Mouse (Mus musculus): Measurements from ENCODE around the gene Hspg2. TPM values are rescaled to one million over a fixed set of nuclear protein-coding genes. Genes with fewer than 3 reads are reported as not detected.
A peak's percentile ranks its signal among the peaks of the same experiment; 100 is the strongest.
"Not testable (repeated sequence)": the region's sequence is repeated elsewhere in the genome, so short reads cannot be mapped to it uniquely, and the experiment has no call there.

Gene Hspg2
- total RNA-seq, 2 experiments from 2014 or later: 170 to 191 TPM

DNA sequence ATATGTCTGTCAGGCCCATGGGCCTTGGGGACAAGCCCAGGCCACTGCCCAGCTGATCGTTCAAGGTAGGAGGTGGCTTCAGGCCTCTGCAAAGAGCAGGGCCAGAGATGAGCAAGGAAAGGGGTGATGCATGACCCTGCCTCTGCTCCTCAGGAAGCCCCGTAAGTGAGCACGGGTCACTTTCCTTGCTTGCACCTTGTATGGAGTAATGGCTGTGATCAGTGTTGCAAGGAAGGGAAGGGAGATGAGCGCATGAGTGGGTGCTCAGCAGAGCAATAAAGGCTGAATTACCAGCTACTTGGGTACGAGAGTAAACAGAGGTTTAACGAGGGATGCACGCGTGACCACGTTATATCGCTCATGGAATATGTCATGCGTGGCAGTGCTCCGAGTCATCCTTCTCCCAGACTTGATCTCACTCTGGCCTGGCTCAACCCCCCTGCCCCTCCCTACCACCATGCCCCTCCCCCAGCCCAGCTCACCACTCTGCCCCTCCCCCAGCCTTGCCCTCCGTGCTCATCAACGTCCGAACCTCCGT is 88.2 kb downstream of the Hspg2 start:
- DNase-seq (ENCODE audit: low spot score in 2 of 2): no peak

DNA sequence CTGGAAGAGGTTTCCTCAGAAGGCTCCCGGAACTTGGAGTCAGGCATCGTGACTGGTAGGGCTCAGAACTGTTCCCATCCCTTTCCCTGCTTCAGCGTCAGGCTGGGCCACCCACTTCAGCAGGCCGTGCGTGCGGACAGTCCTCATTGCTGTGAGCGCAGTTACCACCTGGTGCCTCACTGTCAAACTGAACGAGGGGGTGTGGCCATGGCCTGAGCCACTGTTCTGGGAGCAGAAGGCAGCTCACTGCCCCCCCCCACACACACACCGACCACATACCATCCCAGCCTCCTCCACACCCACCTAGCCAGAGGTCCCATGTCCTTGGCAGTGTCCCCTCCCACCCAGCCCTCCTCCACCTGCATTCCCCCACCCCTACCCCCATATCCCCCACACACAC is 101.3 kb downstream of the Hspg2 start:
- DNase-seq (ENCODE audit: low spot score in 2 of 2): no peak

DNA sequence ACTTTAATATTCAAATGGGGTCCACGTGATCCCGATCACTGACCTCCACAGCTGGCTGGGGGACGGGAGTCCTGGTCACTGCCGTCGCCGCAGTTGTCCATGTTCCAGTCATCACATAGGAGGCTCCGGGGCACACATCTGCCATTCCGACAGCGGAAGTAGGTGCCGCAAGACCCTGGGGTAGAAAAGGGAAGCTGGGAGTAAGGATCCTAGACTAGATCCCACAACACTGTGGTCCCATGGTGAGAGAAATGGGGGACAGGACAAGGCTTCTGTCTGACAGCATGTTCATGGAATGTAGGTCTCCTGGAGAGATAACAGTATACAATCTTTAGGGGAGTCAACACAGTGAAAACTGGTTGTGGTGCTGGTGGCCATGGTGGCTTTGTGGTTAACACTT is 105.9 kb downstream of the Hspg2 start, which contains the start of gene Ldlrad2:
TSS of gene Ldlrad2 (minus strand) at position 101 of the 400 bp plus-strand sequence.
- DNase-seq (ENCODE audit: low spot score in 2 of 2): no peak

DNA sequence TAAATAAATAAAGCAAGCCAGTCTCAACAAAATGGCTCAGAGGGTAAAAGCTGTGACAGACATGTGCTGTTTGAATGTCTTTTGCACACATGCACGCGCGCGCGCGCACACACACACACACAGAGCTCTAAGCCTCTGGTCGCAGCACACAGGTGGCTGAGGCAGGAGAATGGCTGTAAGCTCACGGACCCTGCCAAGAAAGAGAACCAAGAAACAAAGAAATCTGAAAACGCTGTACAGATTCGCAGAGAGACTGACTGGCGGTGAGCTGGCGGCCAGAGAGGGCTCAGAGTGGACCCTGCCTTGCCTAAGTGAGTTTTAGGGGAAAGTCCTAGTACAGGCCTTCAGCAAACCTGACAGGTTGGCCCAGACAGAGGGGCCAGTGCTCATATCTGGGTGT is 108.9 kb downstream of the Hspg2 start:
- DNase-seq (ENCODE audit: low spot score in 2 of 2): no peak

DNA sequence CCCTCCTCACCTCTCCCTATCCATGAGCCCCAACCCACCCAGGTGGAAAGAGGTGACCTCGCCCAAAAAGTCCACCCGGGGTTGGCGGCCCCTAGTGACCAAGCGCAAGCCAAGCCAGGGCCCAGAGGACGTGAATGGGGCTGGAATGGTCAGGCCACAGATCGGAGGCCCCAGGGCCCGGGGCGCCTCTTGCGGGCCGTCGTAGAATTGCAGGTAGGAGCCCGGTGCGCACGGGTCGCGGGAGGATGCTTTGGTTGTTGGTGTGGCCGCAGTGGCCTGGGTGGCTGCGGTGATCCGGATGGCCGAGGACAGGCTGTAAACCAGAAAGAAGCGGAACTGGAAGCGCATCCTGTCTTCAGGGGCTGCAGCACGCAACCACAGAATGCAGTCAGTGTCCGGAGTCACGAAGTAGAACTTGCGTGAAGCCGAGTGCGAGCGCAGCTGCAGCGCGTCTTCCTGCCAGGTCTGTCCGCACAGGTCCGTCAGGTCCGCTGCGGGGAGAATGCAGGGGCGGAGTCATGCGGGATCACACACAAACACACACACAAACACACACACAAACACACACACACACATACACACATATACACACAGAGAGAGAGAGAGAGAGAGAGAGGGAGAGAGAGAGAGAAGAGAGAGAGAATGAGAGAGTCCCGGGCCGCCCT is 109.7 kb downstream of the Hspg2 start:
- peak; percentile 29 to 30 for DNase-seq (ENCODE audit: low spot score in 2 of 2)

DNA sequence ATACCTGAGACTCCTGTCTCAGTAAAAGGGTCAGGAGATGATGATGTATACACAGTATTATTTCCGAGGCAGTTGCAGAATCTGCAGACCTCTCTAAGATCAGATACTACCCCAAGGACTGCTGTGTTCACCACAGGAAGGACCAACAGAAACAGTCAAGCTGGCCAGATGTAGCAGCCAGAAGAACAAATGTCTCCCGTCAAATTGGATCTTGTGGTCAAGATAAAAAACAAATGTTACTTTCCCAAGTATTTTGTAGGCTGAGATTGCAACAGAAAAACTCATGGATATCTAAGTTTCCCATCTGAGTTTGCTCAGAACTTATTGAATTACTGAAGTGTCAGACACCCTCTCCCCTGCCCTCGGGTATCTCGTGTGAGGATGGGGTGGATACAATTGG is 111.2 kb downstream of the Hspg2 start:
- DNase-seq (ENCODE audit: low spot score in 2 of 2): no peak

DNA sequence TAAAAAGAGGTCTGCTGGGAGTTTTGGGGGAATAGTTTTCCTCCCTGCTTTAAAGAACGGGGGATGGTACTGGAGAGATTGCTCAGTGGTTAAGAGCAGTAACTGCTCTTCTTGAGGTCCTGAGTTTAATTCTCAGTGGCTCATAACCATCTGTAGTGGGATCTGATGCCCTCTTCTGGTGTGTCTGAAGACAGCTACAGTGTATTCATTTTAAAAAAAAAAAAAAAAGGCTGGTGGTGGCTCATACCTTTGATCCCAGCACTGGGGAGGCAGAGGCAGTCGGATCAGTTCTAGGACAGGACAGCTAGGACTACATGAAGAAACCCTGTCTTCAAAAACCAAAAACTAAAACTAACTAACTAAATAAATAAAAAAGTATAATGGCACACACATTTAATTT is 111.7 kb downstream of the Hspg2 start:
- DNase-seq (ENCODE audit: low spot score in 2 of 2): no peak

DNA sequence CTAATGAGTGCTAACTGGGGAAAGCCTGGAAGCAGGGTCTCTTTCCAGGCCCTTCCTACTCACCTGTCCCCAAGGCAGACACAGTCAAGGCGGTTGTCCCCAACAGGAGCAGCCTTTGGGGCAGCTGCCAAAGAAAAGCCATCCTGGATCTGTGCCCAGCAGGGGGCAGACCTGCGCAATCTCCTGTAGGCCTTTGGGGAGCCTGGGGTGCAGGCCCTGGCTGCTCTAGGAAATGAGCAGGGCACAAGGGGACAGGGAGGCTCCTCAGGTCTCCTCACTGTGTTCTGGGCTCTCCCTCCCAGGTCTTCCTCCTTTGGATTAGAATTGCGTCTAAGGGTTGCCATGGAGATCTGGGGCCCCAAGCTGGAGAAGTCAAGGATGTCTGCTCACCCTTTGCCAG is 113.2 kb downstream of the Hspg2 start:
- DNase-seq (ENCODE audit: low spot score in 2 of 2): peak in 1 of 2 experiments; percentile 39

DNA sequence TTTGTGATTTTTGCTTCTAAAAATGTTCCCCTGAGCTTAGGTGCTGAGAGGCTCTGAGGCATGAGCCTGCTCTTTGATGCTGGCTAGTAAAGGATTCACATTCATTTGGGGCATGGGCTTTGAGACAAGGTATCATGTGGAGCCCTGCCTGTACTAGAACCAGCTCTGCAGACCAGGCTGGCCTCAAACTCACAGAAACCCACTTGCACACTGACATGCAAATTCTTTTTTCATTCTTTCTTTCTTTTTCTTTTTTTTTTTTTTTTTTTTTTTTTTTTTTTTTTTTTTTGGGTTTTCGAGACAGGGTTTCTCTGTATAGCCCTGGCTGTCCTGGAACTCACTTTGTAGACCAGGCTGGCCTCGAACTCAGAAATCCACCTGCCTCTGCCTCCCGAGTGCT is 120.5 kb downstream of the Hspg2 start:
- DNase-seq (ENCODE audit: low spot score in 2 of 2): not testable (repeated sequence)

DNA sequence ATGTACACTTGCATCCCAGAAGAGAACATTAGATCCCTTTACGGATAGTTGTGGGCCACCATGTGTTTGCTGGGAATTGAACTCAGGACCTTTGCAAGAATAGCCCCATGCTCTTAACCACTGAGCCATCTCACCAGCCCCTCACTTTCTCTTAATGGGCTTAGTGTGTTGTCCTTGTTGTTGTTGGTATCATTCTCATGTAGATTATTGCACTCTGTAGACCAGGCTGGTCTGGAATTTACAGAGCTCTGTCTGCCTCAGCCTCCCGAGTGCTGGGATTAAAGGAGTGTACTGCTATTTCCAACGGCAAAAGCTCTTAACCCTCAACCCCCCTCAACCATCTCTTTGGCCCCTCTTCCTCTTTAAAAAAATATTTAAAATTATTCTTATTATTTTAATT is 121.0 kb downstream of the Hspg2 start:
- no peak for DNase-seq (ENCODE audit: low spot score in 2 of 2)

DNA sequence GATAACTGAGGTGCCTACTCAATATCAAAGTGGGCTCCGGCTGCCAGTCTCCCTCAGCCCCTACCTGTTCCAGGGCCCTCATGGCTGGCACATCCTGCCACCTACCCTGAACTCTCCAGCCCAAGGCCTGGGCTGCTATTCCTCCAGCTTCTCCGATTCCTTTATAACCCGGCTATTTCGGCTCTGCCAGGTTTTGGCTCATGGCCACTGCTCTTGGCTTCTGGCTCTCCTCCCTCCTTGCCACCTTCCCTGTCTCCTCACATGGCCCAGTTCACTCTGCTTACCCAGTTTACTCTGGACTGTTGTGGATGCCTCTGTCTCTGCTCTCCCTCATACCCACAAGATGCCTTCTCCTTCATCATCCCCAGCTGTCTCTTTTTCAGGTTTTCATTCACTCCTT is 122.4 kb downstream of the Hspg2 start:
- DNase-seq (ENCODE audit: low spot score in 2 of 2): no peak

DNA sequence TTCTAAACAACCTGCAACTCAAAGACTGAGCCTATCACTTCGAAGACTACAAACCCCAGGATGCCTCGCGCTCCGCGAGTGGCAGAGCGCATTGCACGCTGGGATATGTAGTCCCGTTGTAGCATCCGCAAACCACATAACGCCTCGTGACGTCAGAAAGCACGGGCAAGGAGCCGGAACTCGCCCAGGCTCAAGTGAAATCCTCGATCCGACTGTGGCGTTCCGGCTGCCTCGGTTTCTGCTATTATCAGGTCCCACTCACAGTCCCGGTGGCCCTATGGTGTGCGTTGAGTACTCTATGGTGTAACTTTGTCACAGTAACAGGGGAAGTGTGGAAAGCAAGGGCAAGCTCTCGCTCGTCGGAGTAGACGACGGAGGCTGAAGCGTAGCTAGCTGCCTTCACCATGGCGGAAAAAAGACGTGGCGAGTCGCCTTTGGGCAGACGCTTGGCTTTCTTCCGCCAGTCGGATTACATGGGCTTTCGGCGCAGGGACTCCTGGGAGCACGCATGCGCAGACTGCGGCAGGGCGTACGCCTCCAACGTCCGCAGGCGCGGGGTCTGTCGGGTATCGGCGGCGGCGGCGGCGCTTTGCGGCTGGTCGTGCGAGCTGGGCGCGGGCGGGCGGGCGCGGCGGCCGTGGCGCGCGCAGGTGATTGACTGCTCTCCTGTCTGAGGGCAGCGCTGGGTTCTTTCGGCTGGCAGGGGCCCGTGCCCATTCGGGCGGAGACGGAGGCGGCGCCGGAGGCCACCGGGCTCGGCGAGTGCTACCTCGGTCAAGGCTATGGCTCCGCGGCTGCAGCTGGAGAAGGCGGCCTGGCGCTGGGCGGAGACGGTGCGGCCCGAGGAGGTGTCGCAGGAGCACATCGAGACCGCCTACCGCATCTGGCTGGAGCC is 125.3 kb downstream of the Hspg2 start, which contains the start of gene Usp48:
TSS of gene Usp48 (plus strand) at position 155 of the 895 bp plus-strand sequence.
- DNase-seq (ENCODE audit: low spot score in 2 of 2): peak; percentile 97

DNA sequence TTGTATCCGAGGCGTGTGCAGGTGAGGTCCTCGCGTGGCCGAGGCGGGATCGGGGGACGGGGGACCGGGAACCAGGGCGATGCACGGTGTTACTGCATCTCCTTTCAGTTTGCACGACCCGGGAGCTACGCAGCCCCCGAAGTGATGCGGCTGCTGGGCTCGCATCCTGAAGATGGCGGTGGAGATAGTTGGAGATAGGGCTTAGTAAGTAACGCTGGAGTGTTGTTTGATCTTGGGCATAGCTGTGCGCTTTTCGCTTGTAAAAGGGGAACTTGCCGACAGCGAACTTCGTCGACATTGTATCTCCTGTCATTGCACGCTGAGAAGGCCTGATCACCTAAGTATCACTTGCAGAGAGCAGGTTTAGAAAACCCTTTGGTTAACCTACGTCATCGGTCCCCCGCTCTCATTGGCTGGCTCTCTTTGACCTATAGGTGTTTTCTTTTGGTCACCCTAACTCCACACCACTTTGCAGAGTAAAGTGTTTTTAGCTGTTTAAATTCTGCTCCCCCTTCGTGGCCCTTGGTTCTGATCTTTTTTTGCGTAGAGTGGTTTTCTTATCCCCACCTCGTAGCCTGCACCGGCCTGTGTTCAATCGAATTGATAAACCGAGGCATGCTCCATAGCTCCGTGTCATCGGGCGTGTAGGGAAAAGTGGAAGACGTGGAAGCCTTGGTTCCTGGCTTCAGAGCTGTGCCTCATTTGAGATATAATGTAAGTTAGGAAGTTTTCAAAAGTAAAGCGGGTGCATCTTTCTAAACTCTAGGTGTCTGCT is 126.1 kb downstream of the Hspg2 start:
- peak in 1 of 2 experiments; percentile 12 for DNase-seq (ENCODE audit: low spot score in 2 of 2)

DNA sequence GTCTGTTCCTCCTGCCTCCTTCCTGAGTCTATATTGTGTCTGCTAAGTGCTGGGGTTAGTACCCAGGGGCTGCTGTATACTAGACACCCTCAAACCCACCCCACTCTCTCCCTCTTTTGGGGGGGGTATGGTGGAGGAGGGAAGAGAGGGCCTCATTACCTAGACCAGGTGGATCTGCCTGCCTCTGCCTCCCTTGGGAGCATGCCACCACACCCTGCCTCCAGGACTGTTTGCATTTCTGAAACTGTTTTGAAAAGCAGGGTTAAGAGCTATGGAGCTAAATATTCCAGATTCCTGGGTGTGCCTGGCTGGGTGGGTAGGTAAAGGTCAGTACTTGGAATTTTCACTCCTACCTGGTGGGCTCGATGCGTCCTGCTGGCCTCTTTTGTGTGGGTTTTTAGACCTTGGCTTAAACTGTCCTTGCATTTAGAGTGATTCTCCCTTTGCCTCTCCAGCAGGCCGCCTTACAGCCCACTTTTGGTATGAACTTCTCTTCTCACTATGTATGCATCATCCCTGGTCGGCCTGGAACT is 128.6 kb downstream of the Hspg2 start:
- no peak for DNase-seq (ENCODE audit: low spot score in 2 of 2)

DNA sequence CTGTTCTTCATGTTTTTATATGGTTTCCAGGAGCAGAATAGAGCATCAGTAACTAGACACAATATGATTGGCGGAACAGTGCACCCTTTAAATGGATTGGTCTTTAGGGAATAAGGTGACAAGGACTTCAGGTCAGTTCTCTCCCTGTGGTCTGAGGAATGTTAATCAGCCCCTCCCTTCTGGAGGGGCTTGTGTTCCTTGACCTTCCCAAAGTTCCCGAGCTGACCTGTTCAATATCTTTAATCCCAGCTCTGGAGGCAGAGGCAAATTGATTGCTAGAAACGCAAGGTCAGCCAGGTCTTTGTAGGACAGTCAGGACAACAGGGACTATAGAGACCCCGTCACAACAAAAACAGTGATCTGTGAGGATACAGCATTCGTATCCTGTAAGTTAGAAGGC is 130.0 kb downstream of the Hspg2 start:
- DNase-seq (ENCODE audit: low spot score in 2 of 2): no peak

DNA sequence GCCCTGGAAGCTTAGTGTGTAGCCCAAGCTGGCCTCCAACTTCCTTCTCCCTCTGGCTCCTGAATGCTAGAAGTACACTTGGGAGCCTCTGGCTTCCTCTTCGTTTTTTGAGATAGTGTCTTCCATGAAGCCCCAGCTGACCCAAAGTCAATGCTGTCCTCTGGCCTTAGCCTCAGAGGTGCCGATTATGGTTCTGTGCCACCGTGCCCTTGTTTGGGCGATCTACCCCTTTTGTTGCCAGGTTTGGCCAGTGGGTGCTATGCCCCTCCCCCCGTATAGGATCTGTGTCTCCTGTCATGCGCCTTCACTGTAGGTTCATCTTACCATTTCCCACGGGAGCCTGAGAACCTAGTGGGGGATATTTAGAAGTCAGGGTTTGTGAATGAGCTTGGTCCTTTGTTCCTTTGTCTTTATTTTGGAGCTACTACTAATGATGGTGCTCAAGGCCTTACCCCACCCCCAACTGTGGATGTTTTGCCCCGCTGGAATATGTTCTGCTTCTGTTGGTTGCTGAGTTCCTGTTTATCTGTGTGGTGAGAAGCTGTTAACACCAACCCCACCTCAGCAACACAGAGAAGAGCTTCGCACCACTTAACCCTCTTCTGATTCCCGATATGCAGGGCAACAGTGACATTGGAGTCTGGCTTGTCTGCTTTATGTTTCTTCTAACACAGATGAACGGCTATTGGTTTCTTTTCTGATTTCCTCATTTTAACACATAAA is 135.0 kb downstream of the Hspg2 start:
- no peak for DNase-seq (ENCODE audit: low spot score in 2 of 2)

DNA sequence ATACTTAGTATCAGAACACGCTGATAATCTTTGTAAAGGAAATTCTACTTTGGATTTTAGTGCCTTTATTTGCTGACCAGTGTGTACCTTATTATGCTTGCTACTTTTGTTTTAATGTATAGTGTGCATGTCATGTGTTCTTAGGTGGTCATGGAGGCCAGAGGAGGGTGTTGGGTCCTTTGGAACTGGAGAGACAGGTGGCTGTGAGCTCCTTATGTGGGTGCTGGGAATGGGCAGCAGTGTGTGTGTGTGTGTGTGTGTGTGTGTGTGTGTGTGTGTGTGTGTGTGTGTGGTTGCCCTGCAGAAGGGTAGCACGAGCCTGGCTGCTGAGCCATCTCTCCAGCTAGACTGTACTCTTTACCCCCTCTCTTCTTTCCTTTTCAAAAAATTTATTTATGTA is 138.5 kb downstream of the Hspg2 start:
- no peak for DNase-seq (ENCODE audit: low spot score in 2 of 2)

DNA sequence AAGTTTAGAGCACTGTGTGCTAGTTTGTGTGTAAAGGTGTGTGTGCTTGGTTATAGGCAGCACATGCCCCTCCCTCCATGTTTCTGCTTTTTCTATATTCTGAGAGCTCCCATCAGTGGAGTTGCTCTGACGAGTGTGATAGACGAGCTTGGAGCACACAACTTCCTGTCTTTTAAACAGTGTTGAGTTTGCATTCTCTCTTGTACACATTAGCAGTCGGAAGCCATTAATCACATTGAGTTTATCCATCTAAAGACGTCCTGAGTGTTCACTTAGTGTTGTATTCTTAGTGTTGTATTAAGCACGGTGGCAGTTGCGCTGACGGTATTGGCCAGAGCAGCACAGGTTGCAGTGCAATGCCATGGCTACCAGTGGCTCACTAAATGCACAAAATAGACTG is 140.7 kb downstream of the Hspg2 start:
- DNase-seq (ENCODE audit: low spot score in 2 of 2): no peak

DNA sequence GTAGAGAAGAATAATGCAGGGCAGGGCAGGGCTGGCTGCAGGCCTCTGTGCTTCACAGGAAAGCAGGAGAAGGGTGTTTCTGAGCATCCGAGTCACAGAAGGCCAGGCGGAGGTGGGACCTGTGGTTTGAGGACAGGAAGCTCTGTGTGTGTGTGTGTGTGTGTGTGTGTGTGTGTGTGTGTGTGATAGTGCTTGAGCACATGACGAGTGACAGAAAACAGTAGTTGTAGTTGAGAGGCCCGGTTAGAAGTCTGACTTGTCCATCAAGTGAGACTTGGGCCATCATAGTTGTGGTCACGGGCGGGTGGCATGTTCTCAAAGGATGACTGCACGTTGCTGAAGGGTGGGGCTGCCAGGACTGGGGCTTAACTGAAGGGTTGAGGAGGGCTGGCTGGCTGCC is 141.1 kb downstream of the Hspg2 start:
- no peak for DNase-seq (ENCODE audit: low spot score in 2 of 2)

DNA sequence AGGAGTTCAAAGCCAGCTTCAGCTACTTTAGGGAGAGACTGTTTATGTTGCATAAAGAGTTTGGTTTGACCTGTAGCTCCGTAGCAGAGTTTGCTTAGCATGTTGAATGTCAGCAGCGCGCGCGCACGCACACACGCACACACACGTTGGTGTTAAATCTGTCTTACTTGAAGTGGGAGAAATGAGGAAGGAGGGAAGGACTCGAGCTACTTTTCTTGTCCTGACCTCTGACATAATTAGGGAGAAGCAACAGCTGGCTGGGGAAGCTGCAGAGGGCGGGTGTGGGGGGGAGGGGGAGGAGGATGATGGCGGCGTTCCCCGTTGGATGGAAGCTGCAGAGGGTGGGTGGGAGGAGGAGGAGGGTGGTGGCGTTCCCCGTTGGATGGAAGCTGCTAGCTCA is 141.7 kb downstream of the Hspg2 start:
- DNase-seq (ENCODE audit: low spot score in 2 of 2): no peak
